Mouse (Mus musculus) forebrain, embryonic 16.5 days (tissue): ENCODE results near the gene Apol6. TPM values are rescaled to one million over a fixed set of nuclear protein-coding genes. Genes with fewer than 3 reads are reported as not detected.

Experiments used
- ATAC-seq: fragments of 200-750 bp; cut with Nextera tagmentation; 2 replicates; pipeline ENCODE4 v1.8.0; 2017; ENCODE audit warnings: mild to moderate bottlenecking, moderate library complexity
- H3K27ac ChIP-seq: fragments of 300-500 bp; sonication (generic); 2 replicates; pipeline ENCODE4 v1.5.1; 2014; ENCODE audit warnings: low read length, control low read depth
- H3K27me3 ChIP-seq: fragments of 300-500 bp; sonication (generic); replicated peaks from 2 replicates; pipeline ENCODE4 v1.6.1; 2014; ENCODE audit warnings: low read length; ENCODE audit not compliant: control insufficient read depth, insufficient read depth
- H3K36me3 ChIP-seq: fragments of 300-500 bp; sonication (generic); 2 replicates; pipeline ENCODE4 v1.6.1; 2014; ENCODE audit not compliant: control insufficient read depth, insufficient read depth
- H3K4me1 ChIP-seq: fragments of 300-500 bp; sonication (generic); replicated peaks from 2 replicates; pipeline ENCODE4 v1.6.1; 2014; ENCODE audit warnings: low read length; ENCODE audit not compliant: control insufficient read depth, insufficient read depth
- H3K4me2 ChIP-seq: fragments of 300-500 bp; sonication (generic); 2 replicates; pipeline ENCODE4 v1.6.1; 2014; ENCODE audit warnings: mild to moderate bottlenecking, low read length, control low read depth
- H3K4me3 ChIP-seq: fragments of 300-500 bp; sonication (generic); replicated peaks from 2 replicates; pipeline ENCODE4 v1.5.1; 2014; ENCODE audit warnings: mild to moderate bottlenecking, low read length, control low read depth
- H3K9ac ChIP-seq: fragments of 300-500 bp; sonication (generic); replicated peaks from 2 replicates; pipeline ENCODE4 v1.6.1; 2014; ENCODE audit warnings: low read depth, low read length, control low read depth
- H3K9me3 ChIP-seq: fragments of 300-500 bp; sonication (generic); 2 replicates; pipeline ENCODE4 v1.6.1; 2016; ENCODE audit warnings: low read length; ENCODE audit not compliant: control insufficient read depth
- WGBS: fragments of 180-500 bp; shearing (Covaris S2); extraction: QIAGEN DNeasy Blood & Tissue Kit; methylation state at CpG from one replicate; pipeline ENCODE4 v1.1.7; 2014; 5-methylcytosine and 5-hydroxymethylcytosine counted together
- polyA plus RNA-seq: library from polyadenylated mRNA; unstranded; fragments of >200 nt; fragmentation: Nextera tagmentation; extraction: Ambion mirVana; gene quantifications from 2 replicates; pipeline ENCODE4 v1.2.1, GENCODE M21; 2015

Apol6 gene
- polyA plus RNA-seq, 1 experiment from 2014 or later = not detected

- H3K9me3 ChIP-seq = no peaks in the 10 kb centered on the region
- 88% methylated on average over 6 of the region's 9 CpGs for WGBS
- no peak overlapping the region for H3K4me2 ChIP-seq
- ATAC-seq = no peak
- H3K36me3 ChIP-seq = no peaks in the 10 kb centered on the region
- H3K27ac ChIP-seq = no peak overlapping the region
- no peak overlapping the region for H3K9ac ChIP-seq
- H3K4me1 ChIP-seq = peaks cover 5% of the 10 kb centered on the region; the same call in 1 of the 2 replicates
- no peak overlapping the region for H3K4me3 ChIP-seq
- H3K27me3 ChIP-seq = no peaks in the 10 kb centered on the region
Observed at GRCm38 (mm10) chr15:77039211-77039700, 5.3 kb upstream of the Apol6 start.

GRCm38 (mm10) chr15:77040784-77041183 is 3.7 kb upstream of the Apol6 start:
- Histone ChIP-seq H3K36me3 (no peaks in the 10 kb centered on the region), H3K27ac (no peak overlapping the region), H3K9me3 (no peaks in the 10 kb centered on the region), H3K27me3 (no peaks in the 10 kb centered on the region), H3K4me3 (no peak overlapping the region), H3K4me2 (no peak overlapping the region), H3K9ac (no peak overlapping the region), H3K4me1 (peaks cover 5% of the 10 kb centered on the region; the same call in 1 of the 2 replicates)
- ATAC-seq = no peak
- WGBS = 78% methylated on average over 3 of the region's 3 CpGs

- H3K9ac ChIP-seq = no peak overlapping the region
- WGBS = 91% methylated on average over 10 of the region's 10 CpGs
- H3K4me3 ChIP-seq = no peak overlapping the region
- ATAC-seq = no peak
- no peaks in the 10 kb centered on the region for H3K36me3 ChIP-seq
- H3K4me2 ChIP-seq = no peak overlapping the region
- no peaks in the 10 kb centered on the region for H3K4me1 ChIP-seq
- H3K27ac ChIP-seq = no peak overlapping the region
- H3K9me3 ChIP-seq = no peaks in the 10 kb centered on the region
- no peaks in the 10 kb centered on the region for H3K27me3 ChIP-seq
Observed at GRCm38 (mm10) chr15:77045609-77046008, 1.1 kb downstream of the Apol6 start.

- H3K4me3 ChIP-seq = no peak within 1 kb of the TSS
- no peak for ATAC-seq
- H3K27me3 ChIP-seq = no peaks in the 10 kb centered on the region
- 95% methylated on average over 10 of the region's 10 CpGs for WGBS
- H3K27ac ChIP-seq = no peak within 1 kb of the TSS
- H3K9ac ChIP-seq = no peak within 1 kb of the TSS
- H3K36me3 ChIP-seq = no peaks in the 10 kb centered on the region
- no peak within 1 kb of the TSS for H3K4me2 ChIP-seq
- H3K4me1 ChIP-seq = peaks cover 4% of the 10 kb centered on the region; the same call in 1 of the 2 replicates
- H3K9me3 ChIP-seq = no peaks in the 10 kb centered on the region
Observed at GRCm38 (mm10) chr15:77050570-77050969, 6.0 kb downstream of the Apol6 start, which contains the start of gene Mb. TSS of gene Mb (minus strand) at chr15:77050670.

- Histone ChIP-seq H3K9ac (no peak overlapping the region), H3K4me2 (no peak overlapping the region), H3K9me3 (no peaks in the 10 kb centered on the region), H3K36me3 (no peaks in the 10 kb centered on the region), H3K27ac (no peak overlapping the region), H3K4me3 (no peak overlapping the region), H3K27me3 (no peaks in the 10 kb centered on the region), H3K4me1 (peaks cover 10% of the 10 kb centered on the region; the same call in 1 of the 2 replicates)
- 42% methylated on average over 1 of the region's 1 CpGs for WGBS
- no peak for ATAC-seq
Observed at GRCm38 (mm10) chr15:77052176-77052575, 7.6 kb downstream of the Apol6 start.

GRCm38 (mm10) chr15:77053021-77053420 is 8.5 kb downstream of the Apol6 start:
- H3K4me3 ChIP-seq = no peak overlapping the region
- 81% methylated on average over 1 of the region's 1 CpGs for whole genome bisulfite sequencing
- no peak overlapping the region for H3K27ac ChIP-seq
- H3K4me1 ChIP-seq = peaks cover 10% of the 10 kb centered on the region; the same call in 1 of the 2 replicates
- no peaks in the 10 kb centered on the region for H3K36me3 ChIP-seq
- H3K27me3 ChIP-seq = no peaks in the 10 kb centered on the region
- no peak overlapping the region for H3K9ac ChIP-seq
- H3K4me2 ChIP-seq = no peak overlapping the region
- no peak for ATAC-seq
- no peaks in the 10 kb centered on the region for H3K9me3 ChIP-seq

- 45% methylated on average over 5 of the region's 5 CpGs for whole genome bisulfite sequencing
- no peaks in the 10 kb centered on the region for H3K9me3 ChIP-seq
- H3K36me3 ChIP-seq = no peaks in the 10 kb centered on the region
- H3K4me2 ChIP-seq = no peak overlapping the region
- no peak overlapping the region for H3K9ac ChIP-seq
- H3K27ac ChIP-seq = no peak overlapping the region
- peaks cover 10% of the 10 kb centered on the region; the same call in 1 of the 2 replicates for H3K4me1 ChIP-seq
- no peaks in the 10 kb centered on the region for H3K27me3 ChIP-seq
- H3K4me3 ChIP-seq = no peak overlapping the region
- no peak for ATAC-seq
Observed at GRCm38 (mm10) chr15:77054611-77055175, 10.2 kb downstream of the Apol6 start.

- Histone ChIP-seq H3K4me3 (no peak overlapping the region), H3K27ac (peak overlapping the region; percentile 30; the same call in 1 of the 2 replicates), H3K9me3 (no peaks in the 10 kb centered on the region), H3K4me1 (peaks cover 10% of the 10 kb centered on the region; the same call in 1 of the 2 replicates), H3K9ac (no peak overlapping the region), H3K4me2 (no peak overlapping the region), H3K36me3 (no peaks in the 10 kb centered on the region), H3K27me3 (no peaks in the 10 kb centered on the region)
- peak; percentile 81 for ATAC-seq
- 22% methylated on average over 6 of the region's 6 CpGs for WGBS
Observed at GRCm38 (mm10) chr15:77056001-77056790, 11.7 kb downstream of the Apol6 start.

- no peaks in the 10 kb centered on the region for H3K9me3 ChIP-seq
- no peak overlapping the region for H3K4me2 ChIP-seq
- ATAC-seq = no peak
- H3K9ac ChIP-seq = no peak overlapping the region
- no peak overlapping the region for H3K4me3 ChIP-seq
- 55% methylated on average over 3 of the region's 3 CpGs for WGBS
- peak overlapping the region; percentile 29; the same call in 1 of the 2 replicates for H3K27ac ChIP-seq
- H3K36me3 ChIP-seq = no peaks in the 10 kb centered on the region
- H3K27me3 ChIP-seq = no peaks in the 10 kb centered on the region
- H3K4me1 ChIP-seq = peaks cover 10% of the 10 kb centered on the region; the same call in 1 of the 2 replicates
Observed at GRCm38 (mm10) chr15:77056791-77057051, 12.2 kb downstream of the Apol6 start.
